9 mouse cellular contexts compared by ENCODE assay signal in the genomic region with DNA sequence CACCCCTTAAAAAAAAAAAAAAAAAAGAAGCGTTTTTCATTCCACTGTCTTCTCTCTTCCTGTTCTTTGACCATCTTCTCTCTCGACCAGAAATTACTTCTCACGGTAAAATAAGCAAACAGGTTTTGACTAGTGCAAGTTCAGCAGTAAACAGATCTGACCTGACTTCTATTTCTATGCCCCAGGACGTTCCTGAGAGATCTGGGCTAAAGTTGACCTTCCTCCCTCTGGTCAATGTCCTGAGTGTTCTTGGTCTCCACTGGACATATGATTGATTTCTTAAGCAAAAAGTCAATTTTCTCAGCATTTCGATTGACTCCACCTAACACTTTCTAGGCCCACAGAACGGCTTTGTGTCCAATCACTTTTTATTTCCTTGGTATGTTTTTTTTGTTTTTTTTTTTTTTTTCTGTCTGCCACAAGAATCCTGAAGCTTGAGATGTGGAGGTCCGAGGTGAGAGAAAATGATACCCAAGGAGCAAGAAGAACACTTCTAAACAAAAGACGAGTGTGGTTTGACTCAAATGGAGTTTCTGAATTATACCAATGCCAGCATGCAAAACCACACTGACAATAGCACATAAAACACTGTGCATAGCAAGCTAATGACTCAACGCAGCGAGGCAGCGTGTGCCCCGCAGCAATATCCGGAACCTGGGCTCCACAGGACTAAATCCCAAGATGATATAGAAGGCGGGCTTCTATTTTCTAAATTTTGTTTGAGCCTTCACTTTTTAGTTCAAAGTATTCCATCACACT.
DNase-seq lines count a peak whose midpoint lies in the region; ATAC-seq lines count a peak whose summit lies in the region.
"Had no signal": no experiment of that assay in that cellular context is flagged by ENCODE, and none has a peak within 500 bp of the region (broad histone marks: within the 10 kb centered on the region; RNA-seq: fewer than 3 reads in every experiment).

No protein-coding gene starts in this region.

- no peak overlapping the region for H3K4me3 ChIP-seq in lung, embryonic 16.5 days (ENCODE audit: low read length)
- H3K4me3 ChIP-seq in kidney, embryonic 16.5 days (ENCODE audit: low read length), result no peak overlapping the region
- peak overlapping the region; percentile 7; the same call in 1 of the 2 replicates for H3K4me3 ChIP-seq in stomach, embryonic 16.5 days (replicated peaks; ENCODE audit: low read length)

- H3K4me2 ChIP-seq in lung, embryonic 16.5 days (ENCODE audit: low read depth, low read length), result peak overlapping the region; percentile 48
- peak overlapping the region; percentile 30 for H3K4me2 ChIP-seq in kidney, embryonic 16.5 days (replicated peaks; ENCODE audit: low read depth, low read length)
- peak overlapping the region; percentile 33 for H3K4me2 ChIP-seq in stomach, embryonic 16.5 days (ENCODE audit: low read depth, low read length)
- H3K4me2 ChIP-seq: midbrain, embryonic 11.5 days had no signal

- H3K36me3 ChIP-seq in lung, embryonic 16.5 days (ENCODE audit: control insufficient read depth, insufficient read depth, low read length), result 0 out of 2 replicates have a peak, but pooled peaks cover 2% of the 10 kb centered on the region
- peaks cover 17% of the 10 kb centered on the region; the same call in 1 of the 2 replicates for H3K36me3 ChIP-seq in kidney, embryonic 16.5 days (ENCODE audit: insufficient read depth, low read length)
- no peaks in the 10 kb centered on the region for H3K36me3 ChIP-seq in stomach, embryonic 16.5 days (ENCODE audit: control insufficient read depth, insufficient read depth, low read length)

- H3K27ac ChIP-seq in lung, embryonic 16.5 days (ENCODE audit: low read length), result no peak overlapping the region
- H3K27ac ChIP-seq in kidney, embryonic 16.5 days (ENCODE audit: low read length), result peak overlapping the region; percentile 76
- no peak overlapping the region; the same call in 1 of the 2 replicates for H3K27ac ChIP-seq in stomach, embryonic 16.5 days (ENCODE audit: low read length)

- H3K4me1 ChIP-seq in lung, embryonic 16.5 days (replicated peaks; ENCODE audit: control insufficient read depth, insufficient read depth, low read length), result peaks cover 19% of the 10 kb centered on the region
- H3K4me1 ChIP-seq in kidney, embryonic 16.5 days (ENCODE audit: insufficient read depth, low read length), result peaks cover 28% of the 10 kb centered on the region
- H3K4me1 ChIP-seq in stomach, embryonic 16.5 days (ENCODE audit: control insufficient read depth, insufficient read depth, low read length), result peaks cover 16% of the 10 kb centered on the region

- no peak for ATAC-seq in lung, embryonic 16.5 days (ENCODE audit: low read depth)
- no peak for ATAC-seq in kidney, embryonic 16.5 days (ENCODE audit: low FRiP score, low TSS enrichment)
- no peak for ATAC-seq in stomach, embryonic 16.5 days (ENCODE audit: insufficient read depth, low FRiP score)

- no peaks in the 10 kb centered on the region for H3K9me3 ChIP-seq in lung, embryonic 16.5 days (ENCODE audit: control insufficient read depth, low read length)
- no peaks in the 10 kb centered on the region for H3K9me3 ChIP-seq in kidney, embryonic 16.5 days (ENCODE audit: low read length)
- no peaks in the 10 kb centered on the region for H3K9me3 ChIP-seq in stomach, embryonic 16.5 days (replicated peaks; ENCODE audit: control insufficient read depth, low read length)

- WGBS in lung, embryonic 16.5 days, result 32% methylated on average over 14 of the region's 14 CpGs
- WGBS in kidney, embryonic 16.5 days, result 7% methylated on average over 14 of the region's 14 CpGs
- 26% methylated on average over 14 of the region's 14 CpGs for WGBS in stomach, embryonic 16.5 days

- H3K9ac ChIP-seq in lung, embryonic 16.5 days (ENCODE audit: low read length), result no peak overlapping the region
- no peak overlapping the region for H3K9ac ChIP-seq in kidney, embryonic 16.5 days (replicated peaks; ENCODE audit: low read length)
- H3K9ac ChIP-seq in stomach, embryonic 16.5 days (ENCODE audit: low read length), result no peak overlapping the region

- H3K27me3 ChIP-seq in lung, embryonic 16.5 days (ENCODE audit: control insufficient read depth, insufficient read depth, low read depth, low read length), result no peaks in the 10 kb centered on the region
- no peaks in the 10 kb centered on the region for H3K27me3 ChIP-seq in kidney, embryonic 16.5 days (ENCODE audit: insufficient read depth, low read length)
- H3K27me3 ChIP-seq in stomach, embryonic 16.5 days (ENCODE audit: control insufficient read depth, insufficient read depth, low read length), result no peaks in the 10 kb centered on the region

- DNase-seq in adrenal gland, adult 2 months, result peak; percentile 51
- DNase-seq in adrenal gland, adult 18-20 months (ENCODE audit: low spot score in 2 of 2), result no peak
- no peak for DNase-seq in lung, postnatal 10 days
- DNase-seq in spleen, postnatal 36 days (ENCODE audit: low spot score in 2 of 2), result no peak
- DNase-seq in urinary bladder, postnatal 36 days (ENCODE audit: low spot score in 2 of 2), result no peak
